Mouse (Mus musculus): ENCODE data around the gene Thada.
A peak's percentile ranks its signal among the peaks of the same experiment; 100 is the strongest.

Gene Thada

DNA sequence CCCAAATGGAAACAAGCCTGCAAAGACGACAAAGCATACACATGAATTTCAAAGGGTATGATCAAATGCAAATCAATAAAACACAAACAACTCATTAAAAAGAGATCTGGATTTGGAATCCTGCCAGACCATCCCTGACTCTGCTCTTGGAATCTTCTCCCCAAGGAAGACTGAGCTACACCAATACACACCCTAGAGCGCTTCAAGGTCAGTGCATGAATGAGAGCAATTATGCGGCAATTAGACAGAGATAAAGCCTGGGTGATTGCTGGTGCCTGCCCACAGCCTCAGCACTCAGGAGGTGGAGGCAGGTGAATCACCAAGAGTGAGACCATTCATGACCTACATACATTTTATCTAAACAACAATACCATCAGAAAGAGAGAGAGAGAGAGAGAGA, 114.7 kb downstream of the Thada start:
- no peak for DNase-seq (ENCODE audit: low spot score in 2 of 2)

DNA sequence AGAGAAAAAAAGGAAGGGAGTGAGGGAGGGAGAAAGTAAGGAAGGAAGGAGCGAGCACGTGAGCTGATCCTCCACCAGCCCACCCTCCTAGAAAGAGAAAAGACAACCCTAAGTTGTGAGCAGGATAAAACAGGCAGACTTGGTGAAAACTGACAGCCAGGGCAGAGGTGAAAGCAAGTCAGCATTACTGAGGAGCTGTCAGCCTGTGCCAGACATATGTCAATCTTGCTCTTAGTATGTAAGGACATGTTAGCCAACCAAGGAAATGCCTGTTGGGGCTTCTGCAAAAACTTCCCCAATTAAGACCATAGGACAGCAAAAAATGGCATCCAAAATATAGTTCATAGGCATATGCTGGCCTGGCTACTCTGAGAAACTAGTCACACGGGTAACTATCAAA, 117.1 kb downstream of the Thada start:
- no peak for DNase-seq (ENCODE audit: low spot score in 2 of 2)

DNA sequence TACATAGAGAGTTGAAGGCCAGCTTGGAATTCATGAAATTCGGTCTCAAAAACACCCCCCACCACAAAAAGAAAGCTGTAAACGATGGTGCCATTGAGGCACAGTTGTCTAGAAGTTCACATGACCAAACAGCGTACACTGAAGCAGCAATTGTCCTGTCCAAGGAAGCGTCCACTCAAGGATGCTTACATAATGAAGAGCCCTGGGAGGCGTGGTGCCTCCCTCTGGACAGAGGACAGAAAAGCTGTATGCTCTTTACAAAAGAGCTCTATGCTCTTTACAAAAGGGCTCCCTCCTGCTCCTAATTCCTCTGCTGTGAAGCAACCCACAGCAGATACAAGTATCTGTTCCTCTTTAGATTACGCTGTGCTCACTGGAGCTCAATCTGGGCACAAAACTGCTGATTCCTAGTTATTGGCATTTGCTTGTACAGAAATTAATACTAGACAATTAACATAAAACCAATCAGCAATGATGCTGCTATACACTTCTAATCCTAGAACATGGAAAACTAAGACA, 123.6 kb downstream of the Thada start:
- no peak for DNase-seq (ENCODE audit: low spot score in 2 of 2)

DNA sequence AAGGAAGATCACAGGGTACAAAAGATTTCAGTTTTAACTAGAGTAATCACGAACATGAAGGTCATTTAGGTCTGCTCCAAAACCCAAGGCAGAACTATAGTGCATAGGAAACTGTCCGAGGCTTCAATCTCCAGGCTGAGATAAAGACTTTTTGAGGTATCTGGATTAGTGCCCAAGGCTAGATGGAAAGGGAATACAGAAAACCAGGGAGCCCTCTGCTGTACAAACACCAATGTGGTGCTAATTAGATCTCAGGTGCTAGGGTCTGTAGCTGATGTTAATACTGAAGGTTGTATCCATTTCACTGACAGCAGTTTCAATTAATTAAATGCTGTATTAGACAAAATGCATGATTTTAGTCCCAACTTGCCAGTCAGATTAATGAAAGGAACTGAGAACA, 124.3 kb downstream of the Thada start:
- no peak for DNase-seq (ENCODE audit: low spot score in 2 of 2)

DNA sequence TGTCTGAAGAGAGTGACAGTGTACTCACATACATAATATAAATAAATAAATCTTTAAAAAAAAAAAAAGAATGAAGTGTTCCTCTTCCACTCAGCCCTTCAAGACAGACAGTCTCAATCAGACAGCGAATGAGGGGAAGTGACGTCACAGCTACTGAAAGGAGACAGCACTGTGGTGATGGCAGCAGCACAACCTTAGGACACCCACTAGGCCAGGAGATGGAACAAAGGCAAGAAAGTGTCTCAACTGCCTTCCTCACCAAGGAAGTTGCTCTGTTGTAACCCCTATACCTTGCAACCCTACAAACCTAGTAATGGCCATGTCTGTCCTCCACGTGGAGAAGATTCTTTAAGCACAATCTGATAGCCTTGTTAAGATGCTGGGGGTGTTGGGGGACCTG, 125.4 kb downstream of the Thada start:
- no peak for DNase-seq (ENCODE audit: low spot score in 2 of 2)

DNA sequence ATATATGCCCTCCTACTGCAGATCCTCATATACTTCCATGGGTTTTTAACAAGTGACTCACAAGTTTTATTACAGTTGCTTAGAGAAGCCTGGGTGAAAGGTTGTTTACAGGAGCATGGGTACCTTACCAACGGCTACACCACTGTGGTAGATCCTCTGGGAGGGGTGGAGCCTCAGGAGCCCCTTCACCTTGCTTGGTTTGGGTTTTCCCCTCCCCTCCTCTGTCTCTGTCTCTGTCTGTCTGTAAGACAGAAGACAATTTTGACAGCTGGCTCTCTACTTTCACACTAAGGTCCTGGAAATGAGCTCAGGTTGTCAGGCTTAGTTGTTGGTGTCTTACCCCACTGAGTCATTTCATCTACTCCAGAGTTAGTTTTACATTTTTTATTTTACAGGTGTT, 130.0 kb downstream of the Thada start:
- no peak for DNase-seq (ENCODE audit: low spot score in 2 of 2)

DNA sequence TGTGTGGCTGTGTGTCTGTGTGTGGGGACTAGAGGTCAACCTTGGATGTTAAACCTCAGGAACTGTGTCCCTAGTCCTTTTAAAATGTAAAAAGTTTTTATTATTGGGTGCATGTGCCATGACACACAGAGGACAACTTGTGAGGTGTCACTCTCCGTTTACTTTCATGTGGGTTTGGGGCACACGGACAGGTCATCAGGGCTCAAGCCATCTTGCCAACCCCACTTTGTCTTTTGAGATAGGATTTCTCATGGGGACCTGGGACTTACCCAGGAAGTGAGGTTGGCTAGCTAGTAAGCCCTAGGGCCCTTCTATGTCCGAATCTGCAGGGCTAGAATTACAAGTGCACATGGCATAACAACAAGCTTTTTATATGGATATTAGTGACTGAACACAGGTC, 130.9 kb downstream of the Thada start:
- no peak for DNase-seq (ENCODE audit: low spot score in 2 of 2)

DNA sequence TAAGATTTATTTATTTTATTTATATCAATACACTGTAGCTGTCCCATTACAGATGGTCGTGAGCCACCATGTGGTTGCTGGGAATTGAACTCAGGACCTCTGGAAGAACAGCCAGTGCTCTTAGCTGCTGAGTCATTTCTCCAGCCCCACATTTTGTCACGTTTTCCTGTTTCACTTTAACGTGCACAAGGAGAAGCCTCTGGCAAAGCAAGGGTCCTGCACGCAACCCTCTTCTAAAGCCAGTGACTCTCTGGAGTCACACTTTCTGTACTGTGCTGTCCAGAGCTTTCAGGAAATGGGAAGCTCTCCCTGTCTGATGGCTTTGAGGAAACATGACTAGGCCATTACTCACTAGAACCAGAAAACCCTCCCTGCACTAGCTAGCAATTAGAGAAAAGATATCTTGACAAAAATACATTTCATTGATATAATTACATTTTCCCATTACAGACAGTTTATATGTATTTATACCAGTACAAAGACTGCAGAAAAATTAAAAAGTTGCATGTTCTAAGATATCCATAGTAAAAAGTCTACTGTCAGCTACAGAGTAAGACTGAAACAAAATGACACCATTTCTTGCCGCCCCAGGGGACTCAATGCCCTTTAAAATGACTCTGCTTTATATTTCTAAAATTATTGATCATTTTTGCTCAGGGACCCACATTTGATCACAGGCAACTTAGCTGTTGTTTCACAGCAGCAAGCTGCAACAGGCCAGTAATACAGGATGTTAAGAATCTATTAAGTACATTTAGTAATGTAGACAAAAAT, 131.6 kb downstream of the Thada start:
- DNase-seq (ENCODE audit: low spot score in 2 of 2), result peak in 1 of 2 experiments; percentile 13

DNA sequence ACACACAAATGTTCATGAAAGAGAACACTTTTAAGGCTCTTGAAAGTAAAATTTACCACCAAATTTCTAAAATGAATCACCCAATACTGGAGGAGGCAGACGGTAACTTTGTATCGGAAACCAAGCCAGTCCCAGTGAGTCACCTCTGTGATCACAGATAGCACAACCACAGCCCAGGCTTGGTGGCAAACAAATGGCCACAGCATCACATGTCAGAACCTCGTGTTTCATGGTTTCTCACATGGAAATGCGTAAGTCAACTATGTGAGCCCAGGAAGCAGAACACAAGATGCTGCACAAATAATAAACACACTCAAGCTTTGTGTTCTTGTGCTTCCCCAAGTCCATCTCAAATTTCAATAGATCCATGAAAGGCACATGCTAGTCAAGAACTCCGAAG, 133.1 kb downstream of the Thada start:
- DNase-seq (ENCODE audit: low spot score in 2 of 2), result no peak

DNA sequence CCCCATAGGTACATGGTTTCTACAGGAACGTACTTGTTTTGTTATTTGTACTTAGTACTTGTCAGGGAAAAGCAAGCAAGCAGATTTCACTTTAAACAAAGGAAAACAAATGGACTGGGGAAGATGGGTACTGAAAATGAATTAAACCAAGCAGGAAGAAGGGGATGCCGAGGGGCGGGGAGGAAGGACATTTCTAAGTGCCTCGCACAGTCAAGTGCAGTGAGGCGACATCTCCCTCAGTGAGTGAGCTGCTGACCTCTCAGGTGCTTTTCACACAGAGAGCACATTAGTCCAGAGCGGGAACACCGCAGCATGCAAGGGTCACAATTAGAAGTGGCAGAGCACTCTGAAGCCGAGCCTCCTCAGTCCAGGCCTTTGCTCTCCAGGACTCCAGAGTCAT, 135.0 kb downstream of the Thada start:
- DNase-seq (ENCODE audit: low spot score in 2 of 2), result no peak

DNA sequence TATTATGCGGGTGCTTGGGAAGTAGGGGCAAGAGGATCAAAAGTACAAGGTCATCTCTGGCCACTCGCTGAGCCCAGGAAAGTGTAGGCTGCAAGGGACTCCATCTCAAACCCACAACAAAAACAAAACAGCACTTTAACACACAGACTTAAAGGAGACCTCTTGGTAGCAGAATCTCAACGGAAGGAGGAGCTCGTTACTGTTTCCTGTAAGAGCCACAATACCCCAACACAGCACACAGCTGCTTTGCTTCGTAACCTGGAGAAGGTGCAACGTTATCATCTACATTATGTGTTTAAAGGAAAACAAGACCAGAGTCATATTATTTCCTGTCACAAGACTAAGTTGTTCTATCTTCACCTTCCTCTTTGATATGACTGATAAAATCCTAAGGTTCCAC, 135.5 kb downstream of the Thada start:
- DNase-seq (ENCODE audit: low spot score in 2 of 2), result no peak

DNA sequence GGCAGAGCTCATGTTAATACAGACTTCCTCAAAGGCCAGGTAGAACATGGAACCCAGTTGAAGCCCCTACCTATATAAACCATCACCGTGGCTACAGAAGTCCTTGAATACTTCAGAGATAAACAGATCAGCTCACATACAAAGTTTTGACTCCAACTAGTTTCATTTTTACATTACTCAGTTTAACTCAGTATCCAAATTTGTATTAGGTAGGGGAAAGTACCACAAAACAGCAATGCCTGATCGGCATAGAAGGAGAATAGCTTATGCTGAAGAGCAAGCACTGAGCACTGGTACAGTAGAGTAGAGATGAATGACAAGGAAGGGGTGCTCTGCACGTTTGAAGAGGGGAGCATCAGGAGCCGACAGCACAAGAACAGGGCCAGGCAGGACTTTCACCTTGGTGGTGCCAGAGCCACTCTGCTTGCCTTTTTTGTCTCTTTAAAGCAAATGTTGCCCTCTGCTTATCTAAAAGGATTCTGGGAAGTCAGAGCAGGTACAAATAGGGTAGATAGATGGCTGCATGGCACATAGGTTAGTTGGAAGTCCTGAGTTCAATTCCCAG, 136.0 kb downstream of the Thada start:
- no peak for DNase-seq (ENCODE audit: low spot score in 2 of 2)

DNA sequence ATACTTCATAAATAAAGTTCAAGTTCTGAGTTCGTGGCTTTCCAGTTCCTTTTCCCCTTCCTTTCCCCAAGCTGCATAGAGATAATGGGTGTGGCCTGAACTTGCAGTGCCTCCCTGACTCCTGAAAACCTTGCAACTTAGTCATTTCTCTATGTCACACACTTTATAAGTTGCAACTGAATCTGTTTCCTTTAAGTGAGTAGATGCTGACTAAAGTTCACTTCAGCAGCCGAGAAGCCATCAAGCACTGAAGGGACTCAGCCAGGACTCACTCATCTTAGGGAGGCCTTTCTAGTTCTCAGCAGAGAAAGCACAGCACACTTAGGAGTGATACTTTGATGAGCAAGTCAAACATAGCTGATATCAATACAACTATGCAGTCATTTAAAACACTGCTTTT, 137.5 kb downstream of the Thada start:
- DNase-seq (ENCODE audit: low spot score in 2 of 2), result no peak

DNA sequence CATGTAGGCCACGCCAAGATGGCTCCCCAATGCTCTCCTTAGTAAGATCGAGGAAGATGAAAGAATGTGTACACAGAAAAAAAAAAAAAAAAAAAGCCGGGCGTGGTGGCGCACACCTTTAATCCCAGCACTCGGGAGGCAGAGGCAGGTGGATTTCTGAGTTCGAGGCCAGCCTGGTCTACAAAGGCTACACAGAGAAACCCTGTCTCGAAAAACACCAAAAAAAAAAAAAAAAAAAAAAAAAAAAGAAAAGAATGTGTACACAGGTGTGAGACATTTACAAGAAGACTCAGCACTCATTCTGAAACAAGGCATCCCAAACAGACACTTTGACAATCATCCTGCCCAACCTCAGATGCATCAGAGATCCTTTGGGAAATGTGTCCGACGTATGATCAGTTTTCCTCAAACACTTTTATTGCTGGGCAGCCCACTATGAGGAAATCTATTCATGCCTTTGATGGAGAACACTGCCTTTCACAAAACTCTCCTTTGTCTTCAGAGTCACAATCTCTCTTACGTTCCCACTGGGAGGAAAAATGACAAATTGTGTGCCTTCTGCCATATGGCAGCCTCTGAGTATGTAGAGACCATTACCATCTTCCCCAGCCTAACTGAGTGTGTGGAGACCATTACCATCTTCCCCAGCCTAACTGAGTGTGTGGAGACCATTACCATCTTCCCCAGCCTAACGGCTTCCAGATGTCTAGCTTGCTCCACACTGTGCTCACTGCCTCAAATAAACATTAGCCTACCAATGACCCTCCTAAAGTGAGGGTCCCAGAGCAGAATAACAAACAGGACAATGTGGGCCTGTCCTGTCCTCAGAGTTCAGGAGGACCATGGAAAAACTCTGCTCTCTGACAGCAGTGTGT, 138.7 kb downstream of the Thada start:
- no peak for DNase-seq (ENCODE audit: low spot score in 2 of 2)

DNA sequence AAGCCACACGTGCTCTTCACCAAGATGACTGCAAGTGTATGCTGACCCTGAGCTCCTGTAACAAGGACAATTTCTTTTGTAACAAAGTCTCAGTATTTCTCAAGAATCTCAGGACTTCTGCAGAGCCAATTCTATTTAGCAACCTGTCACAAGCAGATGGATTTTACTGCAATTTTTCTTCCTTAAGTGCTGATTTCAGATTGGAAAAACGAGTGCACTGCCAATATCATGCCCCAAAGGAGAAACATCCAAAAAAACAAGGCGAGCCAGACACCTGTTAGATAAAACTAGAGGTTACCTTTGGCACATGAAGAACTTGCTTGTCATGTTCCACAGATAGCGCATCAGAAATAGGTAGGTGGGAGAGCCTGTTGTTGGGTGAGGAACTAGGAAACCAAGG, 143.8 kb downstream of the Thada start:
- DNase-seq (ENCODE audit: low spot score in 2 of 2), result no peak

DNA sequence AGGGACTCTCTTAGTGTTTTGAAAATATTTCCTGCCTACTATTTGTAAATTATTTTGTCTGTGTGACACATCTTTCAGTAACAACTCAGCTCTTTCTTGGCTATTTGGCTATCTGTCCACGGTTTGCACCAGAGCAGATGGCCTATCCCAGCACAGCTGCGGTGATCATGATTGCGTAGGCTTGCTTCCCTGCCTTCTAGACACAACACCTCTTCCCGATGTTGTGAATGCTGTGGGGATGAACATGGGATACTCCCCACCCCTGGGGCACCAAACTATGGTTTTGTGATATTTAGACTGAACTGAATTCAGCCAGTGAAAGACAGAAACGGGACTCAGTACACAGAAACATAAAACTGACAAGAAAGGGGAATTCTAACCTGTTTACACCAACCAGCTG, 144.7 kb downstream of the Thada start:
- no peak for DNase-seq (ENCODE audit: low spot score in 2 of 2)

DNA sequence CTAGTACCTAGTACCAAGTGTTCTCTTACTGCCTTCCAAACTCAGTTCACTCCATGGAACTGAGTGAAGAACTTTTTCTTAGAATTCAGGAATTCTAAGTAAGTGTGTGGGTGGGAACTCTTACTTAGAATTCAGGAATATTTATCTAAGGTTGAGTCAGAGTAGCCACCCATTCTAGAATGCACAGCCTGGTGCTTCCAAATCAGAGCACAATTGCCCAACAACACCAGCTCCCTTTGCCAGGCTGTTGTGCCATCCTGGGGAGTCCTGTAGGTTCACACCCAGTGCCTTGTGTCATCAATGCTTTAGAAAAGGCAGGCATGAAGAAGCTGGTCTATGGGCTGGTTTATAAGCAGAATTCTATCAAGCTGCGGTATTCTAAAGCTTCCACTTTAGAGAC, 145.4 kb downstream of the Thada start:
- no peak for DNase-seq (ENCODE audit: low spot score in 2 of 2)

DNA sequence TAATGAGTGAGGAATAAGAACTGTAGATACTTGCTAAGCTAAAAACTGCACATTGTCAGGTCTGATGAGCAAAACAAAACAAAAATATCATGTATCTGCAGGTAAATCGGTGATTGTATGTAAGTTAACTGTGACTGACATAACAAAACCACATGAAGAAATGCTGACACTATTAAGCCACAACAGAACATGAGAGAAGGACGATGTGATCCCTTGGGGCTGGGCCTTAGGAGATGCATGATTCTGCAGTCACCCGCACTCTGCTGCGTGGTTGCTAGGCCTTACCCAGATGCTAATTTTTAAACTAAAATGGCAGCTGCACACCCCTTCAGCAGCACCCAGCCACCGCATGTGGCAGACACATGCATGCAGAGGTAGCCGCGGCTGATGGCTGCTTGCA, 151.7 kb downstream of the Thada start:
- no peak for DNase-seq (ENCODE audit: low spot score in 2 of 2)

DNA sequence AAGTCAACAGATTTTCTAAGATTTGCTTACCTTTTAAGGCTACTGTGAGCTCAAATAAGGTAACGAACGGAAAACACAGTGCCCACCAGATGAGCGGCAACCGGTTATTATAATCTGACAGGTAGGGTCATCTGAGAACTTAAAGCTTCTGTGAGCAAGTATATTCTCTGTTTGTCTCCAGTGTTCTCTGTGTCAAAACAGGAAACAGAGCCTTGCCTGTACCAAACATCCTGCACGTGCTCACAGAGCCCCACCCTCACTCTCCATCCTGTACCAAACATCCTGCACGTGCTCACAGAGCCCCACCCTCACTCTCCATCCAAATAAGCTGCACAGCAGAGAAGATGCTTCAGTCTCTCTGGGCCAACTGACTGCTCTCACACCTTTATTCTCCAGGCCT, 152.5 kb downstream of the Thada start:
- DNase-seq (ENCODE audit: low spot score in 2 of 2), result no peak

DNA sequence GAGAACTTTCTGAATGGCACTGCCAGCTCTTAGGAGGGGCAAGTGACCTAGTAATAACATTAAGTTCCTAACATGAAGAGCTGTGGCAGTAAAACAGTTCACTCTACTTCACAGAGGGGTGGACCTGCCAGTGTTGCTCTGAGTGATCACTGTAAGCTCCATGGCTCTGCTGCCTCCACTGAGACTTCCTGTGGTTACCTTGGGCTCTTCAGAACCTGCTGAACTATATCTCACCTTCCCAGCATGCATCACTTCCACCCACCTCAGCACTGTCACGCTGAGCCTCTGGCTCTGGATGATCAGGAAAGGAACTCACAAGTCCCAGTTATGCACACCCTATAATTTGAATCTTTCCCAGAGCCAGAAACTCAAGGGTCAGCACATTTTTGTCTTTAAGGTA, 159.9 kb downstream of the Thada start:
- DNase-seq (ENCODE audit: low spot score in 2 of 2), result no peak

DNA sequence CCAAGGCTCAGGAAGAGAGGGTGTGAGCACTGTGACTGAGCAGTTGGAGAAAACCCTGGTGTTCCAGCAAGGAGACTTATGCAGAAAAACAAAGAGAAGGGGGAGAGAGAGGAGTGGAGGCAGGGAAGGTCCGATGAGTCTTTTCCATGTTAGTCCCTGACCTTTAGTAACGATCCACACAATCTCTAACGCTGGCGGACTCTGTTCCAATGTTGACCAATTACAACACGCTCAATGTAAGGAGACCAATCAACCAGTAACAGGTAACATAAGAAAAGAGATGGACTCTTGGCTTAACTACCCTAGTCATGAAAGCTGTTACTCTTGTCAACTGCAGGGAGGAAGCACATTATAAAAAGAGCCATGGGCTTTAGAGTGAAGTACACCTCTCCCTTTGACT, 160.9 kb downstream of the Thada start:
- no peak for DNase-seq (ENCODE audit: low spot score in 2 of 2)

DNA sequence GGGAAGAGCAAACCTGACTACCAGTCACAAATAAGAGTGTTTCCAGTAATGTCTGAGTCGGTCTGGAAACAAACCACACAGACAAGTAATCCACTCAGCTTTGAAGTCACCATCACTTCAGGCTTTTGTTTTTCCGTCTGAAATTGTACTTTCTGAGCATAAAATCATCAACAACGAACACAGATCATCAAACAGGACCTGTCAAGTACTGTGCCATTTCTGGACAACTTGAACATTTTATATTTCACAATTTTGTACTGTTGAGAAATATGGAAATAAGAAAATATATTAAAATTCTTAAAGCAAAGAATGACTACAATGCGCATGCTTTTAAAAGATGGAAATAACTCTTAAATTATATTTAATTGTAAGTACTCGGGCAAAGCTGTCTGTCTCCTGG, 161.9 kb downstream of the Thada start:
- no peak for DNase-seq (ENCODE audit: low spot score in 2 of 2)

DNA sequence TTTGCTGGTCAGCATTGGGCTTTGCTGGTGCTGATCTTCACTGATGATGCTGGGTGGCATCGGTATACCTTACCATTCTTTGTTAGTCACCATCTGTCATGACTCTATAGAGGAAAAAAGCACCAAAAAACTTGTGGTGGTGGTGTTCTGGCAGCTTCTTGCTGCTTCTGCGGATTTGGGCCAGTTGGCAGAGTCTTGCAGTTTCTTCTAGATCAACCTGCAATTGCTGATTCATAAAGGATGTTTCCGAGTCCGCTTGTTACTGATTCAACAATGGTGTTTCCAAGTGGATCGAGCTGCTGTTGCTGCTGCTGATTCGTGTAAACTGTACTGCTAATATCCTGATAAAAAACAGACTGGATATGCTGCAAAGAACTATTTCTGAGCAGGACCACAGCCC, 168.0 kb downstream of the Thada start:
- DNase-seq (ENCODE audit: low spot score in 2 of 2), result no peak

All from heart, adult 9 months (tissue).